Mouse (Mus musculus) kidney, embryonic 15.5 days (tissue): ENCODE measurements around the gene Gm26965. TPM values are rescaled to one million over a fixed set of nuclear protein-coding genes. Genes with fewer than 3 reads are reported as not detected.
"Not testable (repeated sequence)": the region's sequence is repeated elsewhere in the genome, so short reads cannot be mapped to it uniquely, and the experiment has no call there.

Experiments
- ATAC-seq: fragments of 200-750 bp; cut with Nextera tagmentation; replicated peaks from 2 replicates; pipeline ENCODE4 v1.8.0; 2017; ENCODE audit warnings: moderate TSS enrichment; ENCODE audit not compliant: low FRiP score
- H3K27ac ChIP-seq: fragments of 300-500 bp; sonication (generic); 2 replicates; pipeline ENCODE4 v1.5.1; 2015; ENCODE audit warnings: mild to moderate bottlenecking, inconsistent platforms
- H3K27me3 ChIP-seq: fragments of 300-500 bp; sonication (generic); 2 replicates; pipeline ENCODE4 v1.6.1; 2015; ENCODE audit warnings: inconsistent platforms
- H3K36me3 ChIP-seq: fragments of 300-500 bp; sonication (generic); 2 replicates; pipeline ENCODE4 v1.6.1; 2015; ENCODE audit warnings: inconsistent platforms
- H3K4me1 ChIP-seq: fragments of 300-500 bp; sonication (generic); 2 replicates; pipeline ENCODE4 v1.6.1; 2015; ENCODE audit warnings: inconsistent platforms
- H3K4me2 ChIP-seq: fragments of 300-500 bp; sonication (generic); 2 replicates; pipeline ENCODE4 v1.6.1; 2015; ENCODE audit warnings: moderate library complexity, mild to moderate bottlenecking, inconsistent platforms
- H3K4me3 ChIP-seq: fragments of 300-500 bp; sonication (generic); replicated peaks from 2 replicates; pipeline ENCODE4 v1.5.1; 2015; ENCODE audit warnings: mild to moderate bottlenecking, inconsistent platforms
- H3K9ac ChIP-seq: fragments of 300-500 bp; sonication (generic); 2 replicates; pipeline ENCODE4 v1.6.1; 2015; ENCODE audit warnings: mild to moderate bottlenecking, inconsistent platforms
- H3K9me3 ChIP-seq: fragments of 300-500 bp; sonication (generic); replicated peaks from 2 replicates; pipeline ENCODE4 v1.6.1; 2016; ENCODE audit warnings: inconsistent platforms
- WGBS: fragments of 180-500 bp; shearing (Covaris S2); methylation state at CpG from one replicate; pipeline ENCODE4 v1.1.7; 2015; ENCODE audit warnings: mixed read lengths; 5-methylcytosine and 5-hydroxymethylcytosine counted together
- polyA plus RNA-seq: library from polyadenylated mRNA; unstranded; fragments of >200 nt; fragmentation: Nextera tagmentation; extraction: Ambion mirVana; gene quantifications from 2 replicates; pipeline ENCODE4 v1.2.1, GENCODE M21; 2015

The Gm26965 gene
- polyA plus RNA-seq, 1 experiment from 2014 or later = not detected

DNA sequence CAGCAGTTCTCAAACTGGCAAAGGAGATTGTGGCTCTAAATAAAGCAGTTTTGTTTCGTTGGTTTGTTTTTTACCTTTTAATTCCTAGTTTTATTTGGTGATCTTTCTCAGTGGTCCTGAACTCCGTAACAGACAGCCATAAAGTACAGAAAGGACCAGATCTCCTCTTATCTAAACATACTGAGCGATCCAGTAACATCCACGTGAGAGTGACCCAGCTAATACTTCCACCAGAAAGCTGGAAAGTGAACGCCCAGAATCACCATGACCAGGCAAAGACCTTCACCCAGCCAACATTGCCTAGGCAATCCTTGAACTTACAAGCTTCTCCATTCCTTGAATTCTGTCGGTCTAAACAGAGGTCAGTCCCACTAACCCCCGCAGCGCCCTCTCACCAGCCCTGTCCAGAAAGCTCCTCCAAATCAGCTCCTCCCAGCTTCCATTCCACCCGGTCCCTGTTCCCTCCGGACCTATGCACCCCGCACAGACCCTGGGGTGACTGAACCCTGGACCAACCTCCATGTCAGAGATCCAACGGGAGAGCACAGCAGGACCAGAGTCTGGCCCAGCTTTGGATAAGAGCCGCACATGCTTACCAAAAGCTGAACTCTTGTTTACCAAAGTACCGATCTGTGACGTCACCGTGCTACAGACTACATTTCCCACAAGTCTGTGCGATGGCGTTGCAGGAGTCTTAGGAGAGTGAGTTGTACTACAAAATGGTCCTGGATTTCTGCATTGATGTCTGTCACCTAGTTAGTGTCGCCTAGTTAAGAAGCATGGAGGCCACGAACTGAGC, 42.1 kb downstream of the Gm26965 start, which contains the start of gene Zfp874b:
Gene Zfp874b, minus strand, starts transcription at position 634 of the 799 bp plus-strand sequence.
- 3% methylated on average over 20 of the region's 20 CpGs for WGBS
- peak within 1 kb of the TSS; percentile 60 for H3K27ac ChIP-seq
- ATAC-seq = peak; percentile 97

DNA sequence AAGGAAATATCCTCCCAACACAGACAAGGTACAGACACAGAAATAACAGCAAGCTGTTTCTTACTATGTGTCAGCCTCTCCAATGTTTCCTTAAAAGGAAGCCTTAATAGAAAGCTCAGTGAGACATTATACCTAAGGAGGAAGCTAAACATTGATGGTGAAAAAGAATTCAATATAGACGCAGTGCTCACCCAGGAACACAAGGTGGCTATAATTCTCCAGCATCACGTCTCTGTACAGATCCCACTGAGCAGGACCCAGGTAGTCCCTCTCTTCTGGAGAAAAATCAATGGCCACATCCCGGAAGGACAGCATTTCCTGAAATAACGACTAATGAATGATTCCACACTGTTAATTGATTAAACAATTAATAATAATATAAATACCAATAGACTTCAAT, 44.4 kb downstream of the Gm26965 start:
- H3K36me3 ChIP-seq = peaks cover 8% of the 10 kb centered on the region; the same call in 1 of the 2 replicates
- H3K4me1 ChIP-seq = peaks cover 11% of the 10 kb centered on the region; the same call in 1 of the 2 replicates
- H3K27ac ChIP-seq = no peak overlapping the region
- H3K4me3 ChIP-seq = no peak overlapping the region
- no peak for ATAC-seq
- no peak overlapping the region for H3K9ac ChIP-seq
- 64% methylated on average over 4 of the region's 4 CpGs for WGBS
- no peaks in the 10 kb centered on the region for H3K27me3 ChIP-seq
- no peak overlapping the region for H3K4me2 ChIP-seq
- no peaks in the 10 kb centered on the region for H3K9me3 ChIP-seq

More for the DNA sequence above, 42.1 kb downstream of the Gm26965 start, which contains the start of gene Zfp874b:
- Histone ChIP-seq H3K9me3 (no peaks in the 10 kb centered on the region), H3K4me1 (peaks cover 11% of the 10 kb centered on the region; the same call in 1 of the 2 replicates), H3K4me3 (peak within 1 kb of the TSS; percentile 71), H3K4me2 (peak within 1 kb of the TSS; percentile 71), H3K27me3 (no peaks in the 10 kb centered on the region), H3K9ac (peak within 1 kb of the TSS; percentile 62), H3K36me3 (peaks cover 17% of the 10 kb centered on the region)

DNA sequence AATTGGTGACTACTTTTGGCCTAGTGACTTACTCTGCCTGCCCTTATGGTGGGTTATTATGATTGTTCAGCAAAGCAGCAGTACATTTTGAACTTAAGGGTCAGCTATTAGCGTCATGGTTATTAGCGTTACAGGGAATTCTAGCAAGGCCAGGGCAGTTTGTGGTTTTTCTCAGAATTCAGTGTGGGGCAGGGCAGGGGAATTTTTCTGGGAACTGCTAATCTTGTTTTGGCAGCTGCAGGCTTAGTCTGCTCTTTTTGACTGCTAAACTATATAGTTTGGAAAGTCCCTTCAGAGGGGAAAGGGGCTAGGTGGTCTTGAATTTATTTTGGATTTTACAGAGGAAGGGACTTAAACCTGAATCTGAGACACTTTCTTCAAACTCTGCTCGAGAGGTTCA, 56.7 kb downstream of the Gm26965 start:
- Histone ChIP-seq H3K27ac (no peak overlapping the region), H3K36me3 (peaks cover 33% of the 10 kb centered on the region), H3K4me3 (no peak overlapping the region), H3K9ac (no peak overlapping the region), H3K27me3 (no peaks in the 10 kb centered on the region), H3K9me3 (0 out of 2 replicates have a peak, but pooled peaks cover 5% of the 10 kb centered on the region), H3K4me1 (no peaks in the 10 kb centered on the region), H3K4me2 (no peak overlapping the region)
- ATAC-seq = no peak
- WGBS = 90% methylated on average over 3 of the region's 3 CpGs

DNA sequence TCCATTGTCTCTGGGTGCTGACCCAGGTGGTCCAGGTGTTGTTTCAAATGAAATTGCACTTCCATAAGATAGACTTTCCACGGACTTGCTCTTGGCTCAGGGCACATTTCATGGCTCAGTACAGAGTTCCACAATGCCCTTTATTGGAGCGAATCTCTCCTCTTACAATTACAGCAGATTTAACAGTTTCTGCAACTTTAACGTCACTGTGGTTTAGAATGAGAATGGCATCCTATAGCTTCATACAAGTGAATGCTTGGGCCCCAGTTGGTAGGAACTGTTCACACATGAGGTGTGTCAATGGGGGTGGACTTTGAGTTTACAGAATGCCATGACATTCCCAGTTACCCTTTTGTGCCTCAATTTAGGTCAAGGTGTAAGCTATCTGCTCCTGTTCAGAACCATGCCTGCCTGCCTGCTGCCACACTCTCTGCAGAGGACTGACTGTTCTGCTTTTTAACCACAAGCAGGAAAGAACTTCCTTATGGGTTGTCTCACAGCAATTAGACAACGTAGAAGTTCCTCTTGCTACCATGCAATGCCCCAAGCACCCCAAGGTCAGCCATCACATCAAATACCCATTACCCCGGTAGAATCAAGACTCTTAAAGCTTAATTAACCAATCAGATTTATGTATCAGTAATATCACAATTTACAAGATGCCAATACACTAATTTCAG, 62.3 kb downstream of the Gm26965 start:
- not testable (repeated sequence) for H3K27me3 ChIP-seq, H3K4me3 ChIP-seq, H3K27ac ChIP-seq, H3K9me3 ChIP-seq, H3K4me1 ChIP-seq, H3K36me3 ChIP-seq, H3K9ac ChIP-seq, ATAC-seq, H3K4me2 ChIP-seq
- 86% methylated on average over 3 of the region's 5 CpGs for WGBS

DNA sequence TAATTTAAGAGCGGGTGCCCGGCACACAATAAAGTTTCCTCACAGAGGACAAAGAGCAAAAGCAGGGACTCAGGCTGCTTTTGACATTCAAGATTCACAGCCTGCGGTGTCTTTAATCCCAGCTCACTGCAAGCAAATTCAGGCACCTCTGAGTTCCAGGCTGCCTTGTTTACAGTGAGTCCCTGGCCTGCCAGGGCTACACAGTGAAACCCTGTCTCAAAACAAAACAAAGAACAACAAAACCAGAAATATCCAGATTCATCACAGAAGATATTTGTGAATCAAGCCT, 74.0 kb downstream of the Gm26965 start:
- H3K4me3 ChIP-seq = peak overlapping the region; percentile 65
- WGBS = 8% methylated on average over 3 of the region's 3 CpGs
- H3K27me3 ChIP-seq = no peaks in the 10 kb centered on the region
- peak; percentile 65 for ATAC-seq
- H3K4me1 ChIP-seq = 0 out of 2 replicates have a peak, but pooled peaks cover 6% of the 10 kb centered on the region
- H3K9ac ChIP-seq = peak overlapping the region; percentile 59
- no peaks in the 10 kb centered on the region for H3K9me3 ChIP-seq
- peak overlapping the region; percentile 66 for H3K27ac ChIP-seq
- peak overlapping the region; percentile 79 for H3K4me2 ChIP-seq
- peaks cover 13% of the 10 kb centered on the region for H3K36me3 ChIP-seq

GRCm38 (mm10) chr13:67451172-67452020, 74.6 kb downstream of the Gm26965 start, which contains the start of gene Zfp874a:
Gene Zfp874a (minus strand): TSS chr13:67451624.
- Histone ChIP-seq H3K4me1 (0 out of 2 replicates have a peak, but pooled peaks cover 6% of the 10 kb centered on the region), H3K27ac (peak within 1 kb of the TSS; percentile 66), H3K4me2 (peak within 1 kb of the TSS; percentile 79), H3K9ac (peak within 1 kb of the TSS; percentile 59), H3K36me3 (peaks cover 19% of the 10 kb centered on the region), H3K9me3 (no peaks in the 10 kb centered on the region), H3K4me3 (peak within 1 kb of the TSS; percentile 65), H3K27me3 (no peaks in the 10 kb centered on the region)
- ATAC-seq = peak; percentile 98
- WGBS = 1% methylated on average over 20 of the region's 20 CpGs

Other genes with a start within 250 kb of the Gm26965 start
- 2.1 TPM in 2 replicates for gene Zfp458, start 247.7 kb downstream of the Gm26965 start, polyA plus RNA-seq
- gene Zfp457, start 219.7 kb downstream of the Gm26965 start, polyA plus RNA-seq = 0.39 and 1.00 TPM in 2 replicates
- 2.2 and 2.5 TPM in 2 replicates for gene Zfp595, start 193.6 kb downstream of the Gm26965 start, polyA plus RNA-seq
- gene Gm28044, start 165.6 kb downstream of the Gm26965 start, polyA plus RNA-seq = 0.47 TPM in 1 of 2 replicates, not detected in the other
- 1.5 TPM in 2 replicates for gene Zfp953, start 165.5 kb downstream of the Gm26965 start, polyA plus RNA-seq
- gene Gm28041, start 150.4 kb downstream of the Gm26965 start, polyA plus RNA-seq = 0.21 and 0.50 TPM in 2 replicates
- 1.5 TPM in 2 replicates for gene Zfp456, start 150.3 kb downstream of the Gm26965 start, polyA plus RNA-seq
- 5.6 and 6.7 TPM in 2 replicates for gene Zfp429, start 126.3 kb downstream of the Gm26965 start, polyA plus RNA-seq
- 1.0 and 1.1 TPM in 2 replicates for gene Zfp459, start 104.7 kb downstream of the Gm26965 start, polyA plus RNA-seq
- gene Zfp874a, start 74.5 kb downstream of the Gm26965 start, polyA plus RNA-seq = 8.9 and 9.9 TPM in 2 replicates
- gene Zfp874b, start 41.9 kb downstream of the Gm26965 start, polyA plus RNA-seq = 2.4 and 2.8 TPM in 2 replicates
- gene Zfp58, start 25.6 kb downstream of the Gm26965 start, polyA plus RNA-seq = 15.7 and 16.1 TPM in 2 replicates
- 25.6 and 26.1 TPM in 2 replicates for gene Zfp87, start within 50 bp of the Gm26965 start, polyA plus RNA-seq
- gene Zfp748, start 27.7 kb upstream of the Gm26965 start, polyA plus RNA-seq = 13.8 and 14.0 TPM in 2 replicates
- 4.3 and 4.4 TPM in 2 replicates for gene Zfp729b, start 83.6 kb upstream of the Gm26965 start, polyA plus RNA-seq
- 0.22 TPM in 1 of 2 replicates, not detected in the other for gene Gm49345, start 111.6 kb upstream of the Gm26965 start, polyA plus RNA-seq
- gene Zfp729a, start 111.6 kb upstream of the Gm26965 start, polyA plus RNA-seq = 2.8 and 3.8 TPM in 2 replicates
- 11.5 and 12.8 TPM in 2 replicates for gene Zfp738, start 160.9 kb upstream of the Gm26965 start, polyA plus RNA-seq
- gene Zfp65, start 203.0 kb upstream of the Gm26965 start, polyA plus RNA-seq = 7.2 and 8.2 TPM in 2 replicates
- gene Zfp85, start 229.1 kb upstream of the Gm26965 start, polyA plus RNA-seq = 4.8 and 6.4 TPM in 2 replicates